Mouse (Mus musculus) cerebellum, postnatal 36 days (tissue): Measurements from ENCODE around the gene St14.
"Not testable (repeated sequence)": the region's sequence is repeated elsewhere in the genome, so short reads cannot be mapped to it uniquely, and the experiment has no call there.

Experiments
- DNase-seq, 2 experiments: peaks; one replicate each; pipeline ENCODE4 v3.0.0; 2021 to 2022; ENCODE audit warnings: mixed read lengths in 2 of 2

St14 gene

GRCm38 (mm10) chr9:31131205-31131968, at the start of gene St14:
Gene St14, minus strand, starts transcription at chr9:31131853.
- DNase-seq: peak in 1 of 2 experiments; percentile 22

GRCm38 (mm10) chr9:31177692-31178091, 46.0 kb upstream of the St14 start:
- DNase-seq: no peak

- peak; percentile 83 to 84 for DNase-seq
These were observed 44.9 kb upstream of the St14 start for GRCm38 (mm10) chr9:31176379-31177130.

GRCm38 (mm10) chr9:31175978-31176377, 44.3 kb upstream of the St14 start:
- DNase-seq: no peak

- no peak for DNase-seq
These were observed 43.7 kb upstream of the St14 start for GRCm38 (mm10) chr9:31175346-31175745.

GRCm38 (mm10) chr9:31168356-31169093, 36.9 kb upstream of the St14 start:
- no peak for DNase-seq

- peak in 1 of 2 experiments; percentile 19 for DNase-seq
These were observed 35.7 kb upstream of the St14 start for GRCm38 (mm10) chr9:31167305-31167704.

- DNase-seq: not testable (repeated sequence)
These were observed 33.9 kb upstream of the St14 start for GRCm38 (mm10) chr9:31165505-31165904.

GRCm38 (mm10) chr9:31163327-31163726, 31.7 kb upstream of the St14 start:
- DNase-seq: no peak

- no peak for DNase-seq
These were observed 31.3 kb upstream of the St14 start for GRCm38 (mm10) chr9:31162911-31163310.

- DNase-seq: peak in 1 of 2 experiments; percentile 19
These were observed 28.3 kb upstream of the St14 start for GRCm38 (mm10) chr9:31159910-31160309.

GRCm38 (mm10) chr9:31156594-31156993, 24.9 kb upstream of the St14 start:
- DNase-seq: no peak

GRCm38 (mm10) chr9:31151050-31151449, 19.4 kb upstream of the St14 start:
- no peak for DNase-seq

- no peak for DNase-seq
These were observed 16.5 kb upstream of the St14 start for GRCm38 (mm10) chr9:31148135-31148534.

GRCm38 (mm10) chr9:31145272-31145925, 13.7 kb upstream of the St14 start:
- DNase-seq: no peak

GRCm38 (mm10) chr9:31142924-31143323, 11.3 kb upstream of the St14 start:
- no peak for DNase-seq

GRCm38 (mm10) chr9:31133131-31133530, 1.5 kb upstream of the St14 start:
- no peak for DNase-seq

- no peak for DNase-seq
These were observed 1.1 kb downstream of the St14 start for GRCm38 (mm10) chr9:31130357-31131204.

GRCm38 (mm10) chr9:31129956-31130355, 1.7 kb downstream of the St14 start:
- no peak for DNase-seq

GRCm38 (mm10) chr9:31127876-31128465, 3.7 kb downstream of the St14 start:
- no peak for DNase-seq

- DNase-seq: no peak
These were observed 5.6 kb downstream of the St14 start for GRCm38 (mm10) chr9:31126079-31126478.
